Mouse (Mus musculus) 416B (cell line): ENCODE results near the gene Egfl7.
A peak's percentile ranks its signal among the peaks of the same experiment; 100 is the strongest.

Experiments used
- DNase-seq: peaks from one replicate; pipeline ENCODE4 v3.0.0; 2011; ENCODE audit warnings: low read depth

Gene Egfl7

DNA sequence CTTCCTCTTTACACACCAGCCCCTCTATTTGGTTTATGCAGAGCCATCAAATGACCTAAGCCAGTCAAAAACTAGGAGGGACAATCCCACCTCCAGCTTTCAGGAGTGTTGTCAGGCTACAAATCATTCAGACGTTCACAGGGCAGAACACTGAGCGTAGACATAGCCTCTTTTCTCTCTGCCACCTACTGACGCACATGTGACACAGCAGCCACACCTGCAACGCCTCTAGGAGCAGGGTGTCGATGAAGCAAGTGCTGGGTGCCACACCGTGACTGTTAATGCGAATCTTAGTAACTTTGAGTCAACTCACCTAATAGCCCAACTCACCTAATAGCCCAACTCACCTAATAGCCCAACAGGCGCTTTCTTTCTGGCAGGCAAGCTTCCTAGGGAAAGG, 59.3 kb downstream of the Egfl7 start:
- peak; percentile 80 for DNase-seq

DNA sequence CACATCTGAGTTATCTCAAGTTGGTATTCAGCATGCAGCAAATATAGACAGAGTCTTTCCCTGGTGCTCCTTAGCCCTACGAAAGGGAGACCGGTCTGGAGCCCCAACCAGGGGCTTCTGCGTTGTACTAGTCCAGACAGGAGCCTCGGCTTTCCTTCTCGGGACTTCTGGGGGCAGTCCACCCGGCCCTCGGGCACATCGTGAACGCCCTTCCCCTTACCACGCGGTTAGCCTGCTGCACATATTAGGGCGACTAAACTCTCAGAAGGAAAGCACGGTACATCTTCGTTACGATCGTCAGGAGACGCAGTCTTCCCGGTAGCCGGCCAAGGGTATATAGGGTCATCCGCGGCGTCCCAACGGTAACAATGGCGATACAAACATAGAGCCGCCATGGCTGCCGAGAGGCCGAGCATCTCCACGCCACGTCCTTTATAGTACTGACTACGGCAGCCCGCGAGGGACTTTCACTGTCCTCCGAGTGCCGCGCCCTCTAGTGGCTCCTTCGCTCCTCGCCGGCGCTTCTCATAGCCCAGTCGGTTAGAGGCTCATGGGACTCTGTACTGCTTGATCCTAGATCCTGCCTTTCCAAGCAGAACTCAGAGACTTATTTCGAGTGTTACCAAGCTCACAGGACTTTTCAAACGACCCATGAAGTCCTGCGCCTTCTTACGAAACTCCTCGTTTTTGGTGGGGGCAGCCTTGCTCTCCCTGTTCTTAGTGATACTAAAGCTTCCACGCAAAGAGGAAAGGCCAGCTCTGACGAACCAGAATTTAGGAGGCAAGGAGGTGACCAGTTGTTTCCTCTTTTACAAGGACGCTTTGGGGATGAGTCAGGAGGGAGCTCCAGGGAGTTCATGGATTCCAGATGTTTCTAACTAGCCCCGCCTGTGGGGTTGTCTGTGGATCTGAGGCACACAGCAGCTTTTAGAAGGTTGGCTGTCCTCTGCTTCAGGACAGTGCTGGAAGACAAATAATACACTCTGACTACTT, 60.3 kb downstream of the Egfl7 start:
- peak; percentile 95 for DNase-seq

DNA sequence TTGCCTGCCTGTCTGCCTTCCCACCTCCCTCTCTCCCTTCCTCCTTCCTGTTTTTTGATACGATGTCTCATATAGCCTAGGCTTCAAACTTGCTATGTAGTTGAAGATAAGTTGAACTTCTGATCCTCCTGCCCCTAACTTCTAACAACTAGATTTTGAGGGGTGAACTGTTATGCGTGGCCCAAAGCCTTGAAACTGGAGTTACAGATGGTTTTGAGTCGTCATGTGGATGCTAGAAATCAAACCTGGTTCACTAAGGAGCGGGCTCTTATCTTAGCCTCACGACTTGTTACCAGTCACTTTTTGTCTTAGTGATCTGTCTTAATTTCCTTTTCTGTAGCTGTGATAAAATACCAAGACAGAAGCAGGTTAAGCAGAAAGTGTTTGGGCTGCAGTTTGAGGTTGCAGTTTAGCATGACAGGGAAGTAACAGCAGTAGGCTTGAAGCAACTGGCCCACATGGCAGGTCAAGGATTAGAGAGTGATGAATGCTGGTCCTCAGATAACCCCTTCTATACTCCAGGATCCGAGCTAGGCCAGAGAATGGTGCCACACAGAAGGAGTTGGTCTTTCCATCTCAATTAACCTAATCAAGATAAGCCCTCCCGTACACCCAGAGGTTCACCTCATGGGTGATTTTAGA, 61.3 kb downstream of the Egfl7 start:
- peak; percentile 14 for DNase-seq
